Mouse (Mus musculus): ENCODE measurements around the gene Foxk1.

- no peak for TF ChIP-seq POLR2A (IDR thresholded peaks at IDR 0.05; ENCODE audit: borderline replicate concordance, extremely low read depth, low read depth, low read length)
- no peak for TF ChIP-seq CTCF (IDR thresholded peaks at IDR 0.05; ENCODE audit: insufficient read depth, low read length)
Measured at GRCm38 (mm10) chr5:142445709-142446108, 44.4 kb downstream of the Foxk1 start.

Measured in lung, adult 2 months (tissue).